Mouse (Mus musculus) ES-E14 (cell line): ENCODE results near the gene Mettl11b. TPM values are rescaled to one million over a fixed set of nuclear protein-coding genes. Genes with fewer than 3 reads are reported as not detected.

ENCODE experiments used
- DNase-seq: peaks from one replicate; pipeline ENCODE4 v3.0.0-alpha.2; 2013; ENCODE audit warnings: low read depth, low spot score
- H3K27ac ChIP-seq: 2 replicates; pipeline ENCODE4 v1.5.1; 2012; ENCODE audit warnings: low read depth, mild to moderate bottlenecking, low read length, moderate library complexity, mixed read lengths; ENCODE audit not compliant: poor library complexity, insufficient read depth, severe bottlenecking
- H3K36me3 ChIP-seq: 2 replicates; pipeline ENCODE4 v1.6.1; 2012; ENCODE audit warnings: mild to moderate bottlenecking, low read length, moderate library complexity, mixed read lengths; ENCODE audit not compliant: control insufficient read depth, poor library complexity, insufficient read depth, severe bottlenecking
- H3K4me1 ChIP-seq, 2 experiments: fragments of 150-350 bp in 1 of 2; sonication (generic) in 1 of 2; 2 replicates each; pipeline ENCODE4 v1.6.1; 2012; ENCODE audit warnings: low read length in 2 of 2, mild to moderate bottlenecking in 1 of 2, mixed read lengths in 1 of 2; ENCODE audit not compliant: control insufficient read depth in 2 of 2, insufficient read depth in 2 of 2, poor library complexity in 1 of 2
- H3K4me3 ChIP-seq, 2 experiments: fragments of 150-350 bp in 1 of 2; sonication (generic) in 1 of 2; 2 replicates each; pipeline ENCODE4 v1.5.1; 2012; ENCODE audit warnings: low read length in 2 of 2, low read depth in 1 of 2, mild to moderate bottlenecking in 1 of 2, mixed read lengths in 1 of 2; ENCODE audit not compliant: insufficient read depth in 1 of 2, poor library complexity in 1 of 2, severe bottlenecking in 1 of 2
- H3K9ac ChIP-seq: 2 replicates; pipeline ENCODE4 v1.6.1; 2012; ENCODE audit warnings: low read depth, mild to moderate bottlenecking, low read length, mixed read lengths; ENCODE audit not compliant: poor library complexity, insufficient read depth, severe bottlenecking
- H3K9me3 ChIP-seq: fragments of 150-350 bp; sonication (generic); 2 replicates; pipeline ENCODE4 v1.6.1; 2012; ENCODE audit warnings: low read depth, mild to moderate bottlenecking, low read length; ENCODE audit not compliant: control insufficient read depth, insufficient read depth
- CHD2 ChIP-seq: IDR thresholded peaks from 2 replicates; pipeline ENCODE4 v1.6.1; 2014; ENCODE audit warnings: mild to moderate bottlenecking, low read depth, low read length, inconsistent platforms
- HCFC1 ChIP-seq: IDR thresholded peaks from 2 replicates; pipeline ENCODE4 v1.6.1; 2012; ENCODE audit warnings: low read length, inconsistent platforms, borderline replicate concordance; ENCODE audit not compliant: insufficient read depth
- MAFK ChIP-seq: IDR thresholded peaks from 2 replicates; pipeline ENCODE4 v1.6.1; 2014; ENCODE audit warnings: mild to moderate bottlenecking, low read depth, low read length, inconsistent platforms; ENCODE audit not compliant: insufficient read depth
- ZC3H11A ChIP-seq: IDR thresholded peaks from 2 replicates; pipeline ENCODE4 v1.6.1; 2012; ENCODE audit warnings: low read depth, mild to moderate bottlenecking, inconsistent platforms, low read length, borderline replicate concordance
- ZNF384 ChIP-seq: IDR thresholded peaks from 2 replicates; pipeline ENCODE4 v1.6.1; 2012; ENCODE audit warnings: low read depth, low read length, inconsistent platforms
- in situ Hi-C, 2 experiments: fragments of 600-800 bp; cut with MboI; formaldehyde crosslinking; loops; one replicate each; pipeline ENCODE4 v1.15.1; 2025; ENCODE audit warnings: low sequenced_read_pairs in 2 of 2, inconsistent platforms in 1 of 2; ENCODE audit not compliant: unreplicated experiment in 2 of 2
- total RNA-seq: library from RNA; depleted of rRNA; stranded (reverse); fragments of 300-350 nt; gene quantifications from 2 replicates; pipeline ENCODE4 v1.2.3, GENCODE M21; 2012; rRNA removed

The Mettl11b gene
- not detected in 2 replicates for total RNA-seq

GRCm38 (mm10) chr1:163725106-163725759 lies at the start of gene Mettl11b:
Mettl11b (minus strand) TSS chr1:163725232.
- no peaks in the 10 kb centered on the region for H3K4me1 ChIP-seq
- no peak within 1 kb of the TSS for H3K4me3 ChIP-seq
- no peaks in the 10 kb centered on the region for H3K9me3 ChIP-seq
- no peak for TF ChIP-seq MAFK
- no peak within 1 kb of the TSS for H3K27ac ChIP-seq
- H3K9ac ChIP-seq: no peak within 1 kb of the TSS
- no peaks in the 10 kb centered on the region for H3K36me3 ChIP-seq
- in situ Hi-C loops: no loop called here
- DNase-seq: no peak

DNA sequence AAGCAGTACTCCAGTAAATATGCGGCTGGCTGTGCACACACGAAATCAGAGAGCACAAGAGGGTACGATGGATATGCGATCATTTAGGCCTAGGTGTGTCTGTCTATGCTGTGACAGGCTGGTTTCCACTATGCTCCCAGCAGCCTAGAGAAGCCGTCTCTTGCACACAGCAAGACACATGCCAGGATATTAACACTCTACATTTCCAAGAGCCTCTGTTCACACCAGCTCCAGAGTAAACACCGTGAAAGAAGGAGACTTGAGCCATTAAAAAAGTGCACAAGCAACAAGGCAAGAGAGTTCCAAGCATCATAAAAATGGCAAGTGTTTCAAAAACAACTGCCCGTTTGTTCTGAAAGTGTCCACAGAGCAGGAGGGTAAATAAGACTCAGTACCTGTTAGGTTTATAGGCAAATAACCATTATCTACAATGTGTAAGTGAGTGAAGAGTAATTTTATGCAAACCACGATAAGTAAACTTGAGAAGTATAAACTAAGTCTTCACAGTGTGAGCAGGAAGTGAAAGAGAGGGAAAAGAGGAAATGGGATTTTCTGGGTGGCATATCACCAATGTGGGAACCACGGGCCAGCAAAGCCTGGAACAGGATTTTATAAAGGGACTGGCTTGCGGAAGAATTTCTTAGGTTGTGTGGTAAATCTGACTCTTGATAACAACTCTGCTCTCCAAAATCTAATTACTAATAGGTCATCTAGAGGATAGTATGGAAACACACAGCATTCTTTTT lies 32.6 kb upstream of the Mettl11b start:
- Histone ChIP-seq H3K9ac (no peak overlapping the region), H3K4me3 (no peak overlapping the region), H3K9me3 (no peaks in the 10 kb centered on the region), H3K36me3 (no peaks in the 10 kb centered on the region), H3K27ac (no peak overlapping the region), H3K4me1 (no peaks in the 10 kb centered on the region)
- in situ Hi-C loops: no loop called here
- DNase-seq: no peak
- no peak for TF ChIP-seq ZC3H11A
- no peak for TF ChIP-seq HCFC1

DNA sequence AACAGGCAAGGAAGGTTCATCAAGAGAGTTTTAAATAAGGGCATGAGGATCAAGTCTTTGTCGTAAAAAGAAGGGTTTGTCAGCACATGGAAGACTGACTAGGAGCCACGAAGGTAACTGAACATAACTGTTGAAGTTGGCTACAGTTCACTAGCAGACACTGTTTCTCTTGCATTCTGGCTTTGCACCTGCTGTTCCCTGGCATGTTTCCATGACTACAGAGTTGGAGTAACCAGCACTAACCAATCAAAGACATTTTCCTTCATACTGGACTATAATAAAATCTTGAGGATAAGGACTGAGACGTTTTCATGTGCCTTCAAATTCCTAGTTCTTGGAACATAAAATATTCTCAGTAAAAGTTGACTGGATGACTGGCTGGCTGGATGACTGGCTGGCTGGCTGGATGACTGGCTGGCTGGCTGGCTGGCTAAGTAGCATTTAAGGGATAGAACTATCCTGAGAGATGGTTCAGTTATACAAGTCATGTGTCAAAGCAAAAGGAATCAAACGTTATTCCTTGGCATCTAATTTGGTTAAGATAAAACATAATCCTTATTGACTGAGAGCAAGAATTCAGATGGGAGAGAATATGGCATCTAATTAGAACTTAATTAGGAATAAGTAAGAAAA lies 26.4 kb upstream of the Mettl11b start:
- Histone ChIP-seq H3K4me3 (no peak overlapping the region), H3K4me1 (no peaks in the 10 kb centered on the region), H3K27ac (no peak overlapping the region), H3K9ac (no peak overlapping the region), H3K9me3 (no peaks in the 10 kb centered on the region), H3K36me3 (no peaks in the 10 kb centered on the region)
- in situ Hi-C loops: no loop called here
- TF ChIP-seq HCFC1: no peak
- no peak for TF ChIP-seq ZNF384
- no peak for TF ChIP-seq ZC3H11A
- no peak for TF ChIP-seq CHD2
- no peak for TF ChIP-seq MAFK
- DNase-seq: no peak

GRCm38 (mm10) chr1:163737239-163737533 lies 12.2 kb upstream of the Mettl11b start:
- Histone ChIP-seq H3K9me3 (no peaks in the 10 kb centered on the region), H3K4me1 (no peaks in the 10 kb centered on the region), H3K36me3 (no peaks in the 10 kb centered on the region), H3K27ac (no peak overlapping the region), H3K9ac (no peak overlapping the region), H3K4me3 (no peak overlapping the region)
- in situ Hi-C loops: no loop called here
- DNase-seq: no peak
- TF ChIP-seq MAFK (no peak), CHD2 (no peak)
